Mouse (Mus musculus): ENCODE measurements around the gene Dok5.

- no peak for TF ChIP-seq CTCF (IDR thresholded peaks at IDR 0.05; ENCODE audit: control insufficient read depth, insufficient read depth, insufficient replicate concordance, low read depth, low read length)
- no peak for TF ChIP-seq POLR2A (IDR thresholded peaks at IDR 0.05; ENCODE audit: control insufficient read depth, low read depth, low read length)
Measured at GRCm38 (mm10) chr2:170802984-170803383, 71.4 kb downstream of the Dok5 start.
